Mouse (Mus musculus): ENCODE measurements at regions not wholly inside any gene's neighbourhood (a gene's known extent, or its start where the extent isn't known, plus 50 kb on each side); places are given as distances from the start of the nearest gene placed in this dataset.

DNA sequence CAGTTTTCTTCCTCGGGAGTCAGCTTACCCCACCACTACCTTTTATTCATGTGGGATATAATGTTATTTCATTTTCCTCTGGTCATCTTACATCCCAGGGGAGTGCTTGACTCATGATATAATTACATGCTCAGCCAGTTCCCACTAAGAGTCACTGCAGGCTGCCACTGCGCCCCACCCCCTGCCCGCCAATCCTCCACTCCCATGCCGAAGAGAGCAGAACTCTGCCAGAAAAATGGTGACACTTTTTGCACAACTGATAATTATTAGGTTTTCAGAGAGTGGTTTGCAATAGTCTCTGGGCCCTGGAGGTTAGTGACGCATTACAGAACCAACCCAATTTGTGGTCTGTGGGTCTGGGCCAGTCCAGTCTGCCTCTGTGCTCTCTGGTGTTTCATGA lies 212.9 kb downstream of the Hlx start:
- Histone ChIP-seq H3K9ac (ENCODE audit: insufficient read depth, low read depth, low read length, poor library complexity, severe bottlenecking) (no peak overlapping the region), H3K4me1 (ENCODE audit: control insufficient read depth in 2 of 2, insufficient read depth in 2 of 2, low read length in 2 of 2, poor library complexity in 1 of 2) (no peaks in the 10 kb centered on the region), H3K27ac (ENCODE audit: insufficient read depth, low read depth, low read length, poor library complexity, severe bottlenecking) (no peak overlapping the region), H3K9me3 (ENCODE audit: control insufficient read depth, insufficient read depth, low read depth, low read length) (no peaks in the 10 kb centered on the region), H3K36me3 (ENCODE audit: control insufficient read depth, insufficient read depth, low read length, poor library complexity, severe bottlenecking) (no peaks in the 10 kb centered on the region), H3K4me3 (ENCODE audit: insufficient read depth in 1 of 2, low read depth in 1 of 2, low read length in 2 of 2, poor library complexity in 1 of 2, severe bottlenecking in 1 of 2) (no peak overlapping the region)
- DNase-seq (ENCODE audit: low read depth, low spot score): no peak
- TF ChIP-seq ZC3H11A (IDR thresholded peaks at IDR 0.05; ENCODE audit: borderline replicate concordance, low read depth, low read length) (no peak), HCFC1 (IDR thresholded peaks at IDR 0.05; ENCODE audit: borderline replicate concordance, insufficient read depth, low read length) (no peak), ZNF384 (IDR thresholded peaks at IDR 0.05; ENCODE audit: low read depth, low read length) (no peak), MAFK (IDR thresholded peaks at IDR 0.05; ENCODE audit: insufficient read depth, low read depth, low read length) (no peak), CHD2 (IDR thresholded peaks at IDR 0.05; ENCODE audit: low read depth, low read length) (no peak)
- in situ Hi-C loops (cut with MboI; ENCODE audit: low sequenced_read_pairs in 2 of 2, unreplicated experiment in 2 of 2): no loop called here

DNA sequence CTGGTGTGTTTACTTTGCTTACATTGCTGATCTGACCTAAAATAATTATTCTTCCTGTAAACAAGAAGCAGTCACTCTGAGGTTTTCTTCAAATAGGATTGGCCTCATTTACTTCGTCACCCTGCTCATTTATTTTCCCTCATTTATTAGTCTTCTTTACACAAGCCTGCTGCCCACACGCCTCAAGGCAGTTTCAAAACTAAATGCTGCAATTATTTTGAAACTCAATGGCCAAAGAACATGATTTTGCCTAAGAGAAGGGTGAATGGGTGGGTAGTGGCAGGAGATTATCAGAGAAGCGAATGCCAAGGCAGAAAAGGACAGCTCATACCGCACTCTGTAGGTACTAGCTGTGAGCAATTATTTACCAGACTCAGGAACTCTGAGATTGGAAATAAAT lies 227.8 kb downstream of the Hlx start:
- H3K36me3 ChIP-seq (ENCODE audit: control insufficient read depth, insufficient read depth, low read length, poor library complexity, severe bottlenecking): no peaks in the 10 kb centered on the region
- TF ChIP-seq ZNF384 (IDR thresholded peaks at IDR 0.05; ENCODE audit: low read depth, low read length) (no peak), HCFC1 (IDR thresholded peaks at IDR 0.05; ENCODE audit: borderline replicate concordance, insufficient read depth, low read length) (no peak), CHD2 (IDR thresholded peaks at IDR 0.05; ENCODE audit: low read depth, low read length) (no peak), MAFK (IDR thresholded peaks at IDR 0.05; ENCODE audit: insufficient read depth, low read depth, low read length) (no peak), ZC3H11A (IDR thresholded peaks at IDR 0.05; ENCODE audit: borderline replicate concordance, low read depth, low read length) (no peak)
- H3K9me3 ChIP-seq (ENCODE audit: control insufficient read depth, insufficient read depth, low read depth, low read length): no peaks in the 10 kb centered on the region
- DNase-seq (ENCODE audit: low read depth, low spot score): no peak
- H3K4me3 ChIP-seq (ENCODE audit: insufficient read depth in 1 of 2, low read depth in 1 of 2, low read length in 2 of 2, poor library complexity in 1 of 2, severe bottlenecking in 1 of 2): no peak overlapping the region
- H3K27ac ChIP-seq (ENCODE audit: insufficient read depth, low read depth, low read length, poor library complexity, severe bottlenecking): no peak overlapping the region
- no peak overlapping the region for H3K9ac ChIP-seq (ENCODE audit: insufficient read depth, low read depth, low read length, poor library complexity, severe bottlenecking)
- in situ Hi-C loops (cut with MboI; ENCODE audit: low sequenced_read_pairs in 2 of 2, unreplicated experiment in 2 of 2): no loop called here
- H3K4me1 ChIP-seq (ENCODE audit: control insufficient read depth in 2 of 2, insufficient read depth in 2 of 2, low read length in 2 of 2, poor library complexity in 1 of 2): no peaks in the 10 kb centered on the region

DNA sequence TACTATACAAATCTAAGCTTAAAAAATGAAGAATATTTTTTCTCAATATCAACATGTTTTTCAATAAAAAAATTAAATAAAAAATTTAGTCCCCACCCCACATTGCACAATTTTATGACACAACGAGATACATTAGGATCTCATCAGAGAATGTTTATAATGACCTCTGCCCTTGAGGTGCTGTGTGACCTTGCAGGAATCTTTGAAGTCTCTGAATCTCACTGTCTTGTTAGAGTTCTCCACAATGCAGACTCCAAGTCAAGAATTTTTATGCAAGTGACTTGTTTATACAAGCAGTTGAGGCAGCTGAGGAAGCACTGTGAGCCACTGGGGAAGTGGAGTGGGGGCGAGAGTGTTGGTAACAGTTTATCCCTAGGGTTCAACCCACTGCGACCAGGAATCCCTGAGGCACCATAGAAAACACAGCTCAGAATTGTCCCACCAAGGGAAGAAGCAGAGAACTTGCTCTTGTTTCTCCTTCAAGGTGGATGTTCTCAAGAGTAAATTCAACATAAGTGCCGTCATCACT lies 228.5 kb downstream of the Hlx start:
- H3K27ac ChIP-seq (ENCODE audit: insufficient read depth, low read depth, low read length, poor library complexity, severe bottlenecking): no peak overlapping the region
- no peaks in the 10 kb centered on the region for H3K36me3 ChIP-seq (ENCODE audit: control insufficient read depth, insufficient read depth, low read length, poor library complexity, severe bottlenecking)
- H3K9me3 ChIP-seq (ENCODE audit: control insufficient read depth, insufficient read depth, low read depth, low read length): no peaks in the 10 kb centered on the region
- no peak overlapping the region for H3K4me3 ChIP-seq (ENCODE audit: insufficient read depth in 1 of 2, low read depth in 1 of 2, low read length in 2 of 2, poor library complexity in 1 of 2, severe bottlenecking in 1 of 2)
- TF ChIP-seq ZNF384 (IDR thresholded peaks at IDR 0.05; ENCODE audit: low read depth, low read length) (no peak), HCFC1 (IDR thresholded peaks at IDR 0.05; ENCODE audit: borderline replicate concordance, insufficient read depth, low read length) (no peak), MAFK (IDR thresholded peaks at IDR 0.05; ENCODE audit: insufficient read depth, low read depth, low read length) (no peak), ZC3H11A (IDR thresholded peaks at IDR 0.05; ENCODE audit: borderline replicate concordance, low read depth, low read length) (no peak)
- no peak for DNase-seq (ENCODE audit: low read depth, low spot score)
- in situ Hi-C loops (cut with MboI; ENCODE audit: low sequenced_read_pairs in 2 of 2, unreplicated experiment in 2 of 2): no loop called here
- H3K4me1 ChIP-seq (ENCODE audit: control insufficient read depth in 2 of 2, insufficient read depth in 2 of 2, low read length in 2 of 2, poor library complexity in 1 of 2): no peaks in the 10 kb centered on the region
- no peak overlapping the region for H3K9ac ChIP-seq (ENCODE audit: insufficient read depth, low read depth, low read length, poor library complexity, severe bottlenecking)

DNA sequence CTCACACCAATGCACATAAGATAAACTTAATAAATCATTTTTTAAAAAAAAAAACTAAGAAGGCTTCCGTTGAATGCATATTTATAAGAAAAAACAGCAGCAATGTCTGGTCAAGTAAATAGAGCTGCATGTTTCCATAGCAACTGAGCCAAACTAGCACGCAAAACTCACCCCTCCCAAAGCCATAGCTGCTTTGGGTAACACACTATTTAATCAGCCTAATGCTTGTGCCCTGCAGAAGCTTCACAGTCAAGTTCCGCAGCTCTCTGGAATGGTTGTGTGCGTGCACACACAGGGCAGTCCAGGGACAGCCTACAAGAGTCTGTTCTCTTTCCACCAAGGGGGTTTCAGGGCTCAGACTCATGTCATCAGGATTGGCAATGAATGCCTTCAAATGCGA lies 231.7 kb downstream of the Hlx start:
- H3K27ac ChIP-seq (ENCODE audit: insufficient read depth, low read depth, low read length, poor library complexity, severe bottlenecking): no peak overlapping the region
- no peak overlapping the region for H3K9ac ChIP-seq (ENCODE audit: insufficient read depth, low read depth, low read length, poor library complexity, severe bottlenecking)
- H3K4me3 ChIP-seq (ENCODE audit: insufficient read depth in 1 of 2, low read depth in 1 of 2, low read length in 2 of 2, poor library complexity in 1 of 2, severe bottlenecking in 1 of 2): no peak overlapping the region
- H3K9me3 ChIP-seq (ENCODE audit: control insufficient read depth, insufficient read depth, low read depth, low read length): no peaks in the 10 kb centered on the region
- DNase-seq (ENCODE audit: low read depth, low spot score): no peak
- H3K4me1 ChIP-seq (ENCODE audit: control insufficient read depth in 2 of 2, insufficient read depth in 2 of 2, low read length in 2 of 2, poor library complexity in 1 of 2): peaks cover 2 to 5% of the 10 kb centered on the region in 2 experiments; a peak in 2 of 4 replicates
- in situ Hi-C loops (cut with MboI; ENCODE audit: low sequenced_read_pairs in 2 of 2, unreplicated experiment in 2 of 2): no loop called here
- TF ChIP-seq ZNF384 (IDR thresholded peaks at IDR 0.05; ENCODE audit: low read depth, low read length) (no peak), MAFK (IDR thresholded peaks at IDR 0.05; ENCODE audit: insufficient read depth, low read depth, low read length) (no peak), ZC3H11A (IDR thresholded peaks at IDR 0.05; ENCODE audit: borderline replicate concordance, low read depth, low read length) (no peak), HCFC1 (IDR thresholded peaks at IDR 0.05; ENCODE audit: borderline replicate concordance, insufficient read depth, low read length) (no peak), CHD2 (IDR thresholded peaks at IDR 0.05; ENCODE audit: low read depth, low read length) (no peak)
- H3K36me3 ChIP-seq (ENCODE audit: control insufficient read depth, insufficient read depth, low read length, poor library complexity, severe bottlenecking): no peaks in the 10 kb centered on the region
